Mouse (Mus musculus) G1E-ER4 (cell line): ENCODE data around the gene Vmn1r171. TPM values are rescaled to one million over a fixed set of nuclear protein-coding genes. Genes with fewer than 3 reads are reported as not detected.
"Not testable (repeated sequence)": the region's sequence is repeated elsewhere in the genome, so short reads cannot be mapped to it uniquely, and the experiment has no call there.

Source experiments
- GATA1 ChIP-seq: IDR thresholded peaks from one replicate; pipeline ENCODE4 v1.8.0; 2012; ENCODE audit warnings: low read length, inconsistent platforms
- polyA plus RNA-seq: library from polyadenylated mRNA; stranded (reverse); fragments of >175 nt; gene quantifications from 2 replicates; pipeline ENCODE4 v1.2.3, GENCODE M21; 2012

Gene Vmn1r171
- polyA plus RNA-seq, result not detected in 2 replicates

GRCm38 (mm10) chr7:23630422-23630821 is at the start of gene Vmn1r171:
Vmn1r171 (plus strand) TSS chr7:23630722.
- TF ChIP-seq GATA1, result no peak

- not testable (repeated sequence) for TF ChIP-seq GATA1
These were observed 24.6 kb upstream of the Vmn1r171 start, which contains the start of gene Vmn1r170 for GRCm38 (mm10) chr7:23605875-23606274. Vmn1r170 (plus strand) TSS chr7:23606175.

GRCm38 (mm10) chr7:23658016-23658415 is 27.5 kb downstream of the Vmn1r171 start, which contains the start of gene Vmn1r172:
Vmn1r172 (plus strand) TSS chr7:23658316.
- no peak for TF ChIP-seq GATA1

Other genes with a start within 250 kb of the Vmn1r171 start
- not detected in 2 replicates for gene Nlrp5, start 244.8 kb upstream of the Vmn1r171 start, polyA plus RNA-seq
- gene Vmn1r167, start 123.5 kb upstream of the Vmn1r171 start, polyA plus RNA-seq, result not detected in 2 replicates
- not detected in 2 replicates for gene Vmn1r168, start 91.0 kb upstream of the Vmn1r171 start, polyA plus RNA-seq
- gene Vmn1r169, start 55.2 kb upstream of the Vmn1r171 start, polyA plus RNA-seq, result not detected in 2 replicates
- gene Vmn1r170, start 24.5 kb upstream of the Vmn1r171 start, polyA plus RNA-seq, result not detected in 2 replicates
- not detected in 2 replicates for gene Vmn1r172, start 27.6 kb downstream of the Vmn1r171 start, polyA plus RNA-seq
- not detected in 2 replicates for gene Vmn1r173, start 70.0 kb downstream of the Vmn1r171 start, polyA plus RNA-seq
- not detected in 2 replicates for gene Vmn1r174, start 121.5 kb downstream of the Vmn1r171 start, polyA plus RNA-seq
- not detected in 2 replicates for gene Vmn1r175, start 179.9 kb downstream of the Vmn1r171 start, polyA plus RNA-seq
- gene Vmn1r176, start 206.7 kb downstream of the Vmn1r171 start, polyA plus RNA-seq, result not detected in 2 replicates
- not detected in 2 replicates for gene Vmn1r177, start 235.7 kb downstream of the Vmn1r171 start, polyA plus RNA-seq